Mouse (Mus musculus) kidney, embryonic 16.5 days (tissue): ENCODE data around the gene Lztr1. TPM values are rescaled to one million over a fixed set of nuclear protein-coding genes. Genes with fewer than 3 reads are reported as not detected.

Experiments used
- ATAC-seq: fragments of 200-750 bp; cut with Nextera tagmentation; 2 replicates; pipeline ENCODE4 v1.8.0; 2017; ENCODE audit warnings: moderate TSS enrichment; ENCODE audit not compliant: low FRiP score, low TSS enrichment
- H3K27ac ChIP-seq: fragments of 300-500 bp; sonication (generic); 2 replicates; pipeline ENCODE4 v1.5.1; 2014; ENCODE audit warnings: low read length
- H3K27me3 ChIP-seq: fragments of 300-500 bp; sonication (generic); 2 replicates; pipeline ENCODE4 v1.6.1; 2014; ENCODE audit warnings: low read length, control low read depth, mixed read lengths; ENCODE audit not compliant: insufficient read depth
- H3K36me3 ChIP-seq: fragments of 300-500 bp; sonication (generic); 2 replicates; pipeline ENCODE4 v1.6.1; 2014; ENCODE audit warnings: low read length, control low read depth, mixed read lengths; ENCODE audit not compliant: insufficient read depth
- H3K4me1 ChIP-seq: fragments of 300-500 bp; sonication (generic); 2 replicates; pipeline ENCODE4 v1.6.1; 2014; ENCODE audit warnings: low read length, control low read depth, mixed read lengths; ENCODE audit not compliant: insufficient read depth
- H3K4me2 ChIP-seq: fragments of 300-500 bp; sonication (generic); replicated peaks from 2 replicates; pipeline ENCODE4 v1.6.1; 2014; ENCODE audit warnings: low read depth, low read length
- H3K4me3 ChIP-seq: fragments of 300-500 bp; sonication (generic); 2 replicates; pipeline ENCODE4 v1.5.1; 2014; ENCODE audit warnings: mild to moderate bottlenecking, low read length
- H3K9ac ChIP-seq: fragments of 300-500 bp; sonication (generic); replicated peaks from 2 replicates; pipeline ENCODE4 v1.6.1; 2014; ENCODE audit warnings: low read length
- H3K9me3 ChIP-seq: fragments of 300-500 bp; sonication (generic); 2 replicates; pipeline ENCODE4 v1.6.1; 2016; ENCODE audit warnings: low read length, control low read depth
- WGBS: fragments of 180-500 bp; shearing (Covaris S2); extraction: QIAGEN DNeasy Blood & Tissue Kit; methylation state at CpG from one replicate; pipeline ENCODE4 v1.1.7; 2014; 5-methylcytosine and 5-hydroxymethylcytosine counted together
- polyA plus RNA-seq: library from polyadenylated mRNA; unstranded; fragments of >200 nt; fragmentation: Nextera tagmentation; extraction: Ambion mirVana; gene quantifications from 2 replicates; pipeline ENCODE4 v1.2.1, GENCODE M21; 2015

Lztr1 gene
- polyA plus RNA-seq, 1 experiment from 2014 or later: 102 TPM

GRCm38 (mm10) chr16:17478331-17478943, 30.1 kb upstream of the Lztr1 start:
- H3K9ac ChIP-seq: no peak overlapping the region
- peaks cover 18% of the 10 kb centered on the region for H3K36me3 ChIP-seq
- no peak overlapping the region for H3K4me2 ChIP-seq
- H3K9me3 ChIP-seq: no peaks in the 10 kb centered on the region
- H3K27me3 ChIP-seq: no peaks in the 10 kb centered on the region
- 84% methylated on average over 4 of the region's 4 CpGs for WGBS
- H3K27ac ChIP-seq: no peak overlapping the region
- ATAC-seq: no peak
- no peaks in the 10 kb centered on the region for H3K4me1 ChIP-seq
- H3K4me3 ChIP-seq: no peak overlapping the region

- Histone ChIP-seq H3K9me3 (no peaks in the 10 kb centered on the region), H3K9ac (no peak overlapping the region), H3K27ac (no peak overlapping the region), H3K4me3 (no peak overlapping the region), H3K4me1 (no peaks in the 10 kb centered on the region), H3K27me3 (no peaks in the 10 kb centered on the region), H3K36me3 (peaks cover 40% of the 10 kb centered on the region), H3K4me2 (no peak overlapping the region)
- 91% methylated on average over 2 of the region's 2 CpGs for WGBS
- no peak for ATAC-seq
These were observed 27.0 kb upstream of the Lztr1 start for GRCm38 (mm10) chr16:17481465-17481864.

- Histone ChIP-seq H3K9ac (no peak overlapping the region), H3K36me3 (peaks cover 32% of the 10 kb centered on the region), H3K27me3 (peaks cover 5% of the 10 kb centered on the region), H3K4me1 (peaks cover 9% of the 10 kb centered on the region; the same call in 1 of the 2 replicates), H3K4me3 (no peak overlapping the region), H3K27ac (no peak overlapping the region), H3K4me2 (no peak overlapping the region), H3K9me3 (no peaks in the 10 kb centered on the region)
- no peak for ATAC-seq
- WGBS: 46% methylated on average over 3 of the region's 3 CpGs
These were observed 22.0 kb upstream of the Lztr1 start for GRCm38 (mm10) chr16:17486505-17486904.

GRCm38 (mm10) chr16:17488478-17489468, 19.7 kb upstream of the Lztr1 start:
- peaks cover 5% of the 10 kb centered on the region for H3K27me3 ChIP-seq
- no peak overlapping the region for H3K27ac ChIP-seq
- H3K36me3 ChIP-seq: peaks cover 19% of the 10 kb centered on the region
- peak; percentile 7; the same call in 1 of the 2 replicates for ATAC-seq
- H3K9ac ChIP-seq: peak overlapping the region; percentile 57; the same call in 1 of the 2 replicates
- 45% methylated on average over 14 of the region's 14 CpGs for WGBS
- H3K4me1 ChIP-seq: peaks cover 9% of the 10 kb centered on the region; the same call in 1 of the 2 replicates
- H3K4me2 ChIP-seq: peak overlapping the region; percentile 79
- no peaks in the 10 kb centered on the region for H3K9me3 ChIP-seq
- peak overlapping the region; percentile 55 for H3K4me3 ChIP-seq

GRCm38 (mm10) chr16:17489469-17490111, 18.9 kb upstream of the Lztr1 start, which contains the start of gene Aifm3:
Gene Aifm3 (plus strand): TSS chr16:17489611.
- Histone ChIP-seq H3K4me3 (peak within 1 kb of the TSS; percentile 55), H3K4me2 (peak within 1 kb of the TSS; percentile 79), H3K4me1 (peaks cover 9% of the 10 kb centered on the region; the same call in 1 of the 2 replicates), H3K27me3 (peaks cover 5% of the 10 kb centered on the region), H3K9me3 (no peaks in the 10 kb centered on the region), H3K9ac (peak within 1 kb of the TSS; percentile 57), H3K27ac (no peak within 1 kb of the TSS), H3K36me3 (peaks cover 12% of the 10 kb centered on the region)
- ATAC-seq: peak; percentile 88
- WGBS: under 1% methylated on average over 42 of the region's 47 CpGs

- Histone ChIP-seq H3K4me1 (peaks cover 9% of the 10 kb centered on the region; the same call in 1 of the 2 replicates), H3K9me3 (no peaks in the 10 kb centered on the region), H3K4me3 (no peak overlapping the region), H3K27me3 (peaks cover 5% of the 10 kb centered on the region), H3K4me2 (no peak overlapping the region), H3K36me3 (no peaks in the 10 kb centered on the region; the same call in 1 of the 2 replicates), H3K27ac (no peak overlapping the region), H3K9ac (no peak overlapping the region)
- 87% methylated on average over 5 of the region's 5 CpGs for WGBS
- no peak for ATAC-seq
These were observed 17.3 kb upstream of the Lztr1 start for GRCm38 (mm10) chr16:17491154-17491553.

GRCm38 (mm10) chr16:17491896-17492561, 16.5 kb upstream of the Lztr1 start:
- WGBS: 73% methylated on average over 5 of the region's 5 CpGs
- Histone ChIP-seq H3K4me2 (no peak overlapping the region), H3K9me3 (no peaks in the 10 kb centered on the region), H3K27me3 (peaks cover 5% of the 10 kb centered on the region), H3K4me1 (peaks cover 14% of the 10 kb centered on the region; the same call in 1 of the 2 replicates), H3K9ac (no peak overlapping the region), H3K4me3 (no peak overlapping the region), H3K36me3 (no peaks in the 10 kb centered on the region), H3K27ac (no peak overlapping the region)
- no peak for ATAC-seq

GRCm38 (mm10) chr16:17496499-17497305, 11.8 kb upstream of the Lztr1 start:
- H3K9me3 ChIP-seq: no peaks in the 10 kb centered on the region
- H3K27me3 ChIP-seq: no peaks in the 10 kb centered on the region
- H3K36me3 ChIP-seq: no peaks in the 10 kb centered on the region
- ATAC-seq: no peak; the same call in 1 of the 2 replicates
- no peak overlapping the region for H3K27ac ChIP-seq
- no peak overlapping the region for H3K4me2 ChIP-seq
- 0 out of 2 replicates have a peak, but pooled peaks cover 5% of the 10 kb centered on the region for H3K4me1 ChIP-seq
- H3K4me3 ChIP-seq: no peak overlapping the region
- WGBS: 65% methylated on average over 2 of the region's 2 CpGs
- H3K9ac ChIP-seq: no peak overlapping the region; the same call in 1 of the 2 replicates
